Comparison of ENCODE assay signal across 8 mouse cellular contexts in genomic region chr11:8664393-8664743, GRCm38 (mm10). TPM values are rescaled to one million over a fixed set of nuclear protein-coding genes. Genes with fewer than 3 reads are reported as not detected.
DNase-seq lines count a peak whose midpoint lies in the region; ATAC-seq and TF ChIP-seq lines count a peak whose summit lies in the region.

TSS of gene Tns3 (minus strand) at chr11:8664535.

- peaks cover 11% of the 10 kb centered on the region for H3K4me1 ChIP-seq in heart, embryonic 11.5 days (ENCODE audit: control insufficient read depth, insufficient read depth, low read length)
- H3K4me1 ChIP-seq in kidney, embryonic 15.5 days, result peaks cover 46% of the 10 kb centered on the region
- peaks cover 32% of the 10 kb centered on the region for H3K4me1 ChIP-seq in liver, embryonic 12.5 days
- peaks cover 8% of the 10 kb centered on the region; the same call in 1 of the 2 replicates for H3K4me1 ChIP-seq in midbrain, postnatal 0 days (ENCODE audit: insufficient read depth, low read length)

- H3K36me3 ChIP-seq in heart, embryonic 11.5 days (ENCODE audit: control insufficient read depth, insufficient read depth, low read length), result no peaks in the 10 kb centered on the region
- H3K36me3 ChIP-seq in kidney, embryonic 15.5 days, result no peaks in the 10 kb centered on the region
- H3K36me3 ChIP-seq in liver, embryonic 12.5 days, result no peaks in the 10 kb centered on the region
- H3K36me3 ChIP-seq in midbrain, postnatal 0 days (ENCODE audit: insufficient read depth, low read length), result no peaks in the 10 kb centered on the region

- peak; percentile 68 for ATAC-seq in heart, embryonic 11.5 days (replicated peaks; ENCODE audit: insufficient number of reproducible peaks, low FRiP score, low TSS enrichment)
- peak; percentile 79 for ATAC-seq in kidney, embryonic 15.5 days (replicated peaks; ENCODE audit: low FRiP score)
- ATAC-seq in liver, embryonic 12.5 days, result peak; percentile 66
- ATAC-seq in midbrain, postnatal 0 days (ENCODE audit: low FRiP score), result peak; percentile 64; the same call in 1 of the 2 replicates
- no peak for ATAC-seq in erythroid progenitor cell, adult 5-6 weeks (replicated peaks; ENCODE audit: low FRiP score, poor library complexity, severe bottlenecking)

- H3K27me3 ChIP-seq in heart, embryonic 11.5 days (ENCODE audit: control insufficient read depth, insufficient read depth, low read length), result peaks cover 8% of the 10 kb centered on the region
- H3K27me3 ChIP-seq in kidney, embryonic 15.5 days, result no peaks in the 10 kb centered on the region
- peaks cover 27% of the 10 kb centered on the region for H3K27me3 ChIP-seq in liver, embryonic 12.5 days (replicated peaks)
- H3K27me3 ChIP-seq in midbrain, postnatal 0 days (ENCODE audit: insufficient read depth, low read length), result no peaks in the 10 kb centered on the region

- H3K27ac ChIP-seq in heart, embryonic 11.5 days (ENCODE audit: low read depth, low read length), result peak within 1 kb of the TSS; percentile 60
- H3K27ac ChIP-seq in kidney, embryonic 15.5 days, result peak within 1 kb of the TSS; percentile 95
- H3K27ac ChIP-seq in liver, embryonic 12.5 days, result peak within 1 kb of the TSS; percentile 66
- no peak within 1 kb of the TSS for H3K27ac ChIP-seq in midbrain, postnatal 0 days (ENCODE audit: low read depth, low read length)

- no peak for TF ChIP-seq CTCF in midbrain, postnatal 0 days (IDR thresholded peaks at IDR 0.05)

- H3K4me2 ChIP-seq in heart, embryonic 11.5 days, result peak within 1 kb of the TSS; percentile 86
- peak within 1 kb of the TSS; percentile 86 for H3K4me2 ChIP-seq in kidney, embryonic 15.5 days
- H3K4me2 ChIP-seq in liver, embryonic 12.5 days, result peak within 1 kb of the TSS; percentile 87
- peak within 1 kb of the TSS; percentile 81 for H3K4me2 ChIP-seq in midbrain, postnatal 0 days (ENCODE audit: low read depth, low read length, poor library complexity, severe bottlenecking)

- DNase-seq in right cerebral cortex, postnatal 25 days, result peak; percentile 37
- no peak for DNase-seq in right cerebral cortex, adult 2 months (ENCODE audit: low spot score in 2 of 2)
- peak; percentile 73 for DNase-seq in embryo, embryonic 10.5 days (ENCODE audit: low spot score)
- DNase-seq in midbrain, postnatal 0 days (ENCODE audit: low spot score), result peak; percentile 48

- H3K9ac ChIP-seq in heart, embryonic 11.5 days (ENCODE audit: low read depth, low read length), result peak within 1 kb of the TSS; percentile 93
- H3K9ac ChIP-seq in kidney, embryonic 15.5 days, result peak within 1 kb of the TSS; percentile 93
- peak within 1 kb of the TSS; percentile 74 for H3K9ac ChIP-seq in liver, embryonic 12.5 days
- peak within 1 kb of the TSS; percentile 71 for H3K9ac ChIP-seq in midbrain, postnatal 0 days (replicated peaks; ENCODE audit: low read length, poor library complexity, severe bottlenecking)

- under 1% methylated on average over 37 of the region's 37 CpGs for WGBS in heart, embryonic 11.5 days (ENCODE audit: insufficient replicate concordance)
- WGBS in kidney, embryonic 15.5 days, result 0% methylated on average over 37 of the region's 37 CpGs
- under 1% methylated on average over 37 of the region's 37 CpGs for WGBS in liver, embryonic 12.5 days (ENCODE audit: insufficient replicate concordance)
- 1% methylated on average over 26 of the region's 37 CpGs for WGBS in midbrain, postnatal 0 days

- peak within 1 kb of the TSS; percentile 74 for H3K4me3 ChIP-seq in heart, embryonic 11.5 days (ENCODE audit: low read depth, low read length)
- peak within 1 kb of the TSS; percentile 77 for H3K4me3 ChIP-seq in kidney, embryonic 15.5 days (replicated peaks)
- peak within 1 kb of the TSS; percentile 65 for H3K4me3 ChIP-seq in liver, embryonic 12.5 days
- peak within 1 kb of the TSS; percentile 49 for H3K4me3 ChIP-seq in midbrain, postnatal 0 days (ENCODE audit: low read depth, low read length)

- H3K9me3 ChIP-seq in heart, embryonic 11.5 days (replicated peaks; ENCODE audit: control insufficient read depth, low read length), result no peaks in the 10 kb centered on the region
- H3K9me3 ChIP-seq in kidney, embryonic 15.5 days (replicated peaks), result no peaks in the 10 kb centered on the region; the same call in 1 of the 2 replicates
- no peaks in the 10 kb centered on the region for H3K9me3 ChIP-seq in liver, embryonic 12.5 days (replicated peaks)
- H3K9me3 ChIP-seq in midbrain, postnatal 0 days (ENCODE audit: low read length), result no peaks in the 10 kb centered on the region

RNA-seq across cellular contexts. Expression of gene Tns3, which starts in this region (rescaled TPM):
- 10.1 and 11.0 TPM in 2 replicates for polyA plus RNA-seq in heart, embryonic 11.5 days (2014; fragmentation: Nextera tagmentation; extraction: Ambion mirVana)
- 25.7 and 27.7 TPM in 2 replicates for polyA plus RNA-seq in kidney, embryonic 15.5 days (2015; fragmentation: Nextera tagmentation; extraction: Ambion mirVana)
- polyA plus RNA-seq in liver, embryonic 12.5 days (2016; fragmentation: Nextera tagmentation; extraction: Ambion mirVana), result 6.7 and 7.3 TPM in 2 replicates
- total RNA-seq in midbrain, postnatal 0 days (2014; rRNA removed), result 33.3 and 38.7 TPM in 2 replicates
- polyA plus RNA-seq in midbrain, postnatal 0 days (2015; fragmentation: Nextera tagmentation; extraction: Ambion mirVana), result 4.7 and 4.9 TPM in 2 replicates
- 6.1 and 6.3 TPM in 2 replicates for total RNA-seq in erythroid progenitor cell, adult 5-6 weeks (2015; ENCODE audit: low replicate concordance)
- total RNA-seq in erythroid progenitor cell, adult 5-6 weeks (2017; ENCODE audit: low replicate concordance), result 1.7 and 5.1 TPM in 2 replicates

Comparison
In these comparisons a context has a peak if more than half of its experiments do, and no peak if none do; other contexts are left out.
1. DNase-seq: peak in right cerebral cortex, postnatal 25 days (single experiment), embryo, embryonic 10.5 days (single experiment) and midbrain, postnatal 0 days (single experiment); none in right cerebral cortex, adult 2 months (0 of 2).
2. Peak in every context shown above with its lines, with median percentiles within 50 percentile points of each other: H3K4me2 ChIP-seq, H3K4me3 ChIP-seq and H3K9ac ChIP-seq.